Mouse (Mus musculus): Measurements from ENCODE around the gene Tmem14c. TPM values are rescaled to one million over a fixed set of nuclear protein-coding genes. Genes with fewer than 3 reads are reported as not detected.

The Tmem14c gene
- polyA plus RNA-seq, 1 experiment, result 201 TPM

GRCm38 (mm10) chr13:41042511-41042910, 26.4 kb downstream of the Tmem14c start:
- Histone ChIP-seq H3K4me3 (no peak overlapping the region), H3K79me2 (ENCODE audit: control insufficient read depth, insufficient read depth) (no peaks in the 10 kb centered on the region), H3K27me3 (ENCODE audit: control insufficient read depth, insufficient read depth, insufficient read length) (peaks cover 22% of the 10 kb centered on the region), H3ac (ENCODE audit: control insufficient read depth, insufficient read length) (no peak overlapping the region), H3K4me2 (ENCODE audit: low read depth) (no peak overlapping the region), H3K36me3 (ENCODE audit: control insufficient read depth, insufficient read depth) (no peaks in the 10 kb centered on the region)
- TF ChIP-seq E2F4 (IDR thresholded peaks at IDR 0.05; ENCODE audit: insufficient read depth), result no peak
- TF ChIP-seq TCF12 (IDR thresholded peaks at IDR 0.05; ENCODE audit: insufficient read depth, poor library complexity, severe bottlenecking), result no peak
- TF ChIP-seq REST (IDR thresholded peaks at IDR 0.05; ENCODE audit: insufficient read depth, insufficient read length), result no peak
- TF ChIP-seq MYOD1 (IDR thresholded peaks at IDR 0.05; ENCODE audit: control insufficient read depth in 1 of 3, insufficient read length in 2 of 3, low read depth in 2 of 3), result no peak
- TF ChIP-seq POLR2AphosphoS2 (IDR thresholded peaks at IDR 0.05; ENCODE audit: insufficient read length, low read depth), result no peak
- no peak for TF ChIP-seq MAX (IDR thresholded peaks at IDR 0.05; ENCODE audit: low read depth)
- no peak for TF ChIP-seq USF1 (IDR thresholded peaks at IDR 0.05; ENCODE audit: low read depth)
- no peak for TF ChIP-seq CEBPB (IDR thresholded peaks at IDR 0.05; ENCODE audit: insufficient read depth, poor library complexity, severe bottlenecking)
- TF ChIP-seq TCF3 (IDR thresholded peaks at IDR 0.05; ENCODE audit: insufficient read length, low read depth), result no peak

- TF ChIP-seq REST (IDR thresholded peaks at IDR 0.05; ENCODE audit: insufficient read depth, insufficient read length) (no peak), USF1 (IDR thresholded peaks at IDR 0.05; ENCODE audit: low read depth) (no peak), POLR2AphosphoS2 (IDR thresholded peaks at IDR 0.05; ENCODE audit: insufficient read length, low read depth) (no peak), SRF (IDR thresholded peaks at IDR 0.05; ENCODE audit: control insufficient read depth, insufficient read length, low read depth) (no peak), MYOD1 (IDR thresholded peaks at IDR 0.05; ENCODE audit: control insufficient read depth in 1 of 3, insufficient read length in 2 of 3, low read depth in 2 of 3) (no peak), POLR2A (IDR thresholded peaks at IDR 0.05; ENCODE audit: insufficient read length, low read depth) (no peak), MYOG (IDR thresholded peaks at IDR 0.05; ENCODE audit: control insufficient read depth in 1 of 3, insufficient read depth in 1 of 3, insufficient read length in 2 of 3, low read depth in 2 of 3) (no peak), TCF3 (IDR thresholded peaks at IDR 0.05; ENCODE audit: insufficient read length, low read depth) (no peak), E2F4 (IDR thresholded peaks at IDR 0.05; ENCODE audit: insufficient read depth) (no peak), MAX (IDR thresholded peaks at IDR 0.05; ENCODE audit: low read depth) (no peak), TCF12 (IDR thresholded peaks at IDR 0.05; ENCODE audit: insufficient read depth, poor library complexity, severe bottlenecking) (no peak), CEBPB (IDR thresholded peaks at IDR 0.05; ENCODE audit: insufficient read depth, poor library complexity, severe bottlenecking) (no peak)
- Histone ChIP-seq H3K79me2 (ENCODE audit: control insufficient read depth, insufficient read depth) (no peaks in the 10 kb centered on the region), H3K4me2 (ENCODE audit: low read depth) (no peak overlapping the region), H3K27me3 (ENCODE audit: control insufficient read depth, insufficient read depth, insufficient read length) (peaks cover 24% of the 10 kb centered on the region), H3K36me3 (ENCODE audit: control insufficient read depth, insufficient read depth) (no peaks in the 10 kb centered on the region), H3ac (ENCODE audit: control insufficient read depth, insufficient read length) (no peak overlapping the region), H3K4me3 (no peak overlapping the region)
Measured at GRCm38 (mm10) chr13:41045901-41046300, 29.8 kb downstream of the Tmem14c start.

- Histone ChIP-seq H3K36me3 (ENCODE audit: control insufficient read depth, insufficient read depth) (no peaks in the 10 kb centered on the region), H3K4me3 (no peak overlapping the region), H3K4me2 (ENCODE audit: low read depth) (no peak overlapping the region), H3K27me3 (ENCODE audit: control insufficient read depth, insufficient read depth, insufficient read length) (peaks cover 14% of the 10 kb centered on the region), H3K79me2 (ENCODE audit: control insufficient read depth, insufficient read depth) (no peaks in the 10 kb centered on the region), H3ac (ENCODE audit: control insufficient read depth, insufficient read length) (no peak overlapping the region)
- TF ChIP-seq TCF12 (IDR thresholded peaks at IDR 0.05; ENCODE audit: insufficient read depth, poor library complexity, severe bottlenecking) (no peak), USF1 (IDR thresholded peaks at IDR 0.05; ENCODE audit: low read depth) (no peak), MYOD1 (IDR thresholded peaks at IDR 0.05; ENCODE audit: control insufficient read depth in 1 of 3, insufficient read length in 2 of 3, low read depth in 2 of 3) (no peak), MAX (IDR thresholded peaks at IDR 0.05; ENCODE audit: low read depth) (no peak), TCF3 (IDR thresholded peaks at IDR 0.05; ENCODE audit: insufficient read length, low read depth) (no peak), POLR2AphosphoS2 (IDR thresholded peaks at IDR 0.05; ENCODE audit: insufficient read length, low read depth) (no peak), SRF (IDR thresholded peaks at IDR 0.05; ENCODE audit: control insufficient read depth, insufficient read length, low read depth) (no peak)
Measured at GRCm38 (mm10) chr13:41047280-41047679, 31.2 kb downstream of the Tmem14c start.

- no peak for TF ChIP-seq POLR2AphosphoS2 (IDR thresholded peaks at IDR 0.05; ENCODE audit: insufficient read length, low read depth)
- TF ChIP-seq MYOD1 (IDR thresholded peaks at IDR 0.05; ENCODE audit: control insufficient read depth in 1 of 3, insufficient read length in 2 of 3, low read depth in 2 of 3), result no peak
- no peak for TF ChIP-seq TCF12 (IDR thresholded peaks at IDR 0.05; ENCODE audit: insufficient read depth, poor library complexity, severe bottlenecking)
- TF ChIP-seq CEBPB (IDR thresholded peaks at IDR 0.05; ENCODE audit: insufficient read depth, poor library complexity, severe bottlenecking), result no peak
- TF ChIP-seq SRF (IDR thresholded peaks at IDR 0.05; ENCODE audit: control insufficient read depth, insufficient read length, low read depth), result no peak
- no peak for TF ChIP-seq MAX (IDR thresholded peaks at IDR 0.05; ENCODE audit: low read depth)
- no peak for TF ChIP-seq TCF3 (IDR thresholded peaks at IDR 0.05; ENCODE audit: insufficient read length, low read depth)
- no peak for TF ChIP-seq MYOG (IDR thresholded peaks at IDR 0.05; ENCODE audit: control insufficient read depth in 1 of 3, insufficient read depth in 1 of 3, insufficient read length in 2 of 3, low read depth in 2 of 3)
- TF ChIP-seq USF1 (IDR thresholded peaks at IDR 0.05; ENCODE audit: low read depth), result no peak
- TF ChIP-seq E2F4 (IDR thresholded peaks at IDR 0.05; ENCODE audit: insufficient read depth), result no peak
- no peak for TF ChIP-seq REST (IDR thresholded peaks at IDR 0.05; ENCODE audit: insufficient read depth, insufficient read length)
- no peak for TF ChIP-seq POLR2A (IDR thresholded peaks at IDR 0.05; ENCODE audit: insufficient read length, low read depth)
- Histone ChIP-seq H3K36me3 (ENCODE audit: control insufficient read depth, insufficient read depth) (no peaks in the 10 kb centered on the region), H3K27me3 (ENCODE audit: control insufficient read depth, insufficient read depth, insufficient read length) (peaks cover 23% of the 10 kb centered on the region), H3K79me2 (ENCODE audit: control insufficient read depth, insufficient read depth) (no peaks in the 10 kb centered on the region), H3K4me3 (no peak overlapping the region), H3ac (ENCODE audit: control insufficient read depth, insufficient read length) (no peak overlapping the region), H3K4me2 (ENCODE audit: low read depth) (no peak overlapping the region)
Measured at GRCm38 (mm10) chr13:41051965-41052364, 35.9 kb downstream of the Tmem14c start.

- Histone ChIP-seq H3K79me2 (ENCODE audit: control insufficient read depth, insufficient read depth) (no peaks in the 10 kb centered on the region), H3K4me2 (ENCODE audit: low read depth) (no peak overlapping the region), H3ac (ENCODE audit: control insufficient read depth, insufficient read length) (no peak overlapping the region), H3K36me3 (ENCODE audit: control insufficient read depth, insufficient read depth) (no peaks in the 10 kb centered on the region), H3K4me3 (no peak overlapping the region), H3K27me3 (ENCODE audit: control insufficient read depth, insufficient read depth, insufficient read length) (peaks cover 12% of the 10 kb centered on the region)
- TF ChIP-seq POLR2AphosphoS2 (IDR thresholded peaks at IDR 0.05; ENCODE audit: insufficient read length, low read depth) (no peak), TCF3 (IDR thresholded peaks at IDR 0.05; ENCODE audit: insufficient read length, low read depth) (no peak), TCF12 (IDR thresholded peaks at IDR 0.05; ENCODE audit: insufficient read depth, poor library complexity, severe bottlenecking) (no peak), POLR2A (IDR thresholded peaks at IDR 0.05; ENCODE audit: insufficient read length, low read depth) (no peak)
Measured at GRCm38 (mm10) chr13:41067618-41068017, 51.5 kb downstream of the Tmem14c start.

Data from myocyte (in vitro differentiated cells).